Mouse (Mus musculus) C2C12 (cell line): Measurements from ENCODE around the gene BC048562. TPM values are rescaled to one million over a fixed set of nuclear protein-coding genes. Genes with fewer than 3 reads are reported as not detected.

Experiments
- H3K27me3 ChIP-seq: one replicate; pipeline ENCODE4 v1.6.1; 2011; ENCODE audit not compliant: control insufficient read depth, insufficient read depth, insufficient read length
- H3K36me3 ChIP-seq: one replicate; pipeline ENCODE4 v1.6.1; 2011; ENCODE audit not compliant: control insufficient read depth, insufficient read depth
- H3K4me3 ChIP-seq: one replicate; pipeline ENCODE4 v1.5.1; 2011; ENCODE audit warnings: mild to moderate bottlenecking, control low read depth; ENCODE audit not compliant: poor library complexity, insufficient read depth, severe bottlenecking
- H3K79me2 ChIP-seq: one replicate; pipeline ENCODE4 v1.6.1; 2011; ENCODE audit not compliant: control insufficient read depth, insufficient read depth
- H3K79me3 ChIP-seq: one replicate; pipeline ENCODE4 v1.6.1; 2011; ENCODE audit warnings: low read depth, control low read depth
- H3ac ChIP-seq: one replicate; pipeline ENCODE3; 2011; ENCODE audit warnings: low read depth; ENCODE audit not compliant: control insufficient read depth, insufficient read length
- CEBPB ChIP-seq: IDR thresholded peaks from one replicate; pipeline ENCODE4 v1.6.1; 2011; ENCODE audit warnings: low read depth, mild to moderate bottlenecking, control low read depth, moderate library complexity
- CTCF ChIP-seq: IDR thresholded peaks from one replicate; pipeline ENCODE4 v1.5.1; 2011; ENCODE audit not compliant: control insufficient read depth, insufficient read depth, insufficient read length
- FOSL1 ChIP-seq: IDR thresholded peaks from one replicate; pipeline ENCODE4 v1.8.0; 2011; ENCODE audit warnings: mild to moderate bottlenecking, low read length; ENCODE audit not compliant: poor library complexity, insufficient read depth, severe bottlenecking
- MAX ChIP-seq: IDR thresholded peaks from one replicate; pipeline ENCODE4 v1.6.1; 2011; ENCODE audit warnings: mild to moderate bottlenecking, control low read depth
- MYOD1 ChIP-seq: IDR thresholded peaks from one replicate; pipeline ENCODE4 v1.6.1; 2011; ENCODE audit warnings: low read depth; ENCODE audit not compliant: control insufficient read depth, insufficient read length
- MYOG ChIP-seq: IDR thresholded peaks from one replicate; pipeline ENCODE4 v1.6.1; 2011; ENCODE audit not compliant: control insufficient read depth, insufficient read length; ENCODE audit errors: extremely low read depth
- USF1 ChIP-seq: IDR thresholded peaks from one replicate; pipeline ENCODE4 v1.6.1; 2011; ENCODE audit warnings: low read depth, mild to moderate bottlenecking, control low read depth, moderate library complexity
- polyA plus RNA-seq: library from polyadenylated mRNA; unstranded; fragments of >200 nt; fragmentation: generic; extraction: Trizol; gene quantifications from one replicate; pipeline ENCODE4 v1.2.1, GENCODE M21; 2012; ENCODE audit warnings: missing spikeins

Gene BC048562
- polyA plus RNA-seq, 1 experiment: not detected

GRCm38 (mm10) chr9:108395427-108395826, 40.9 kb upstream of the BC048562 start:
- no peak for TF ChIP-seq CTCF
- peaks cover 9% of the 10 kb centered on the region for H3K36me3 ChIP-seq
- no peak overlapping the region for H3K4me3 ChIP-seq
- H3K79me3 ChIP-seq: no peaks in the 10 kb centered on the region
- H3K79me2 ChIP-seq: no peaks in the 10 kb centered on the region
- no peaks in the 10 kb centered on the region for H3K27me3 ChIP-seq
- H3ac ChIP-seq: no peak overlapping the region

- TF ChIP-seq MYOD1: no peak
- TF ChIP-seq FOSL1: no peak
- TF ChIP-seq USF1: no peak
- no peak for TF ChIP-seq MYOG
- no peak for TF ChIP-seq CTCF
- TF ChIP-seq CEBPB: no peak
- TF ChIP-seq MAX: no peak
- Histone ChIP-seq H3K36me3 (peaks cover 2% of the 10 kb centered on the region), H3ac (no peak overlapping the region), H3K79me2 (no peaks in the 10 kb centered on the region), H3K4me3 (no peak overlapping the region), H3K79me3 (no peaks in the 10 kb centered on the region), H3K27me3 (no peaks in the 10 kb centered on the region)
Observed at GRCm38 (mm10) chr9:108398324-108398723, 38.0 kb upstream of the BC048562 start.

- Histone ChIP-seq H3K36me3 (no peaks in the 10 kb centered on the region), H3K4me3 (no peak overlapping the region), H3K27me3 (no peaks in the 10 kb centered on the region), H3K79me2 (no peaks in the 10 kb centered on the region), H3K79me3 (no peaks in the 10 kb centered on the region), H3ac (no peak overlapping the region)
- TF ChIP-seq MYOD1: no peak
Observed at GRCm38 (mm10) chr9:108401186-108401960, 34.9 kb upstream of the BC048562 start.

GRCm38 (mm10) chr9:108403081-108403480, 33.2 kb upstream of the BC048562 start:
- no peaks in the 10 kb centered on the region for H3K27me3 ChIP-seq
- no peaks in the 10 kb centered on the region for H3K79me2 ChIP-seq
- no peak overlapping the region for H3K4me3 ChIP-seq
- TF ChIP-seq MYOD1 (no peak), MYOG (no peak), FOSL1 (no peak), CTCF (no peak), CEBPB (no peak), USF1 (no peak), MAX (no peak)
- no peak overlapping the region for H3ac ChIP-seq
- no peaks in the 10 kb centered on the region for H3K79me3 ChIP-seq
- H3K36me3 ChIP-seq: no peaks in the 10 kb centered on the region

- TF ChIP-seq MAX (no peak), MYOD1 (no peak), USF1 (no peak), FOSL1 (no peak), CEBPB (no peak), CTCF (no peak), MYOG (no peak)
- no peaks in the 10 kb centered on the region for H3K27me3 ChIP-seq
Observed at GRCm38 (mm10) chr9:108404451-108404850, 31.8 kb upstream of the BC048562 start.

GRCm38 (mm10) chr9:108409535-108409934, 26.7 kb upstream of the BC048562 start:
- no peak overlapping the region for H3K4me3 ChIP-seq
- H3K27me3 ChIP-seq: no peaks in the 10 kb centered on the region
- TF ChIP-seq FOSL1 (no peak), MYOG (no peak), MAX (no peak), CEBPB (no peak), MYOD1 (no peak), USF1 (no peak), CTCF (no peak)
- no peak overlapping the region for H3ac ChIP-seq
- H3K79me3 ChIP-seq: no peaks in the 10 kb centered on the region
- H3K36me3 ChIP-seq: no peaks in the 10 kb centered on the region
- no peaks in the 10 kb centered on the region for H3K79me2 ChIP-seq

More at GRCm38 (mm10) chr9:108404451-108404850, 31.8 kb upstream of the BC048562 start:
- Histone ChIP-seq H3K4me3 (no peak overlapping the region), H3K79me3 (no peaks in the 10 kb centered on the region), H3K36me3 (no peaks in the 10 kb centered on the region), H3K79me2 (no peaks in the 10 kb centered on the region), H3ac (no peak overlapping the region)

GRCm38 (mm10) chr9:108411381-108411942, 24.8 kb upstream of the BC048562 start:
- H3K79me3 ChIP-seq: no peaks in the 10 kb centered on the region
- H3K27me3 ChIP-seq: no peaks in the 10 kb centered on the region
- no peaks in the 10 kb centered on the region for H3K36me3 ChIP-seq
- no peaks in the 10 kb centered on the region for H3K79me2 ChIP-seq
- no peak overlapping the region for H3ac ChIP-seq
- H3K4me3 ChIP-seq: no peak overlapping the region
- TF ChIP-seq USF1 (no peak), FOSL1 (no peak), CTCF (no peak), MYOG (no peak), MYOD1 (no peak), CEBPB (no peak), MAX (no peak)
